Mouse (Mus musculus) bone marrow macrophage, adult 2 months (primary cell): ENCODE data around the gene Gm20431. TPM values are rescaled to one million over a fixed set of nuclear protein-coding genes. Genes with fewer than 3 reads are reported as not detected.

ENCODE experiments used
- H3K27ac ChIP-seq: 2 replicates; pipeline ENCODE4 v1.5.1; 2012; ENCODE audit warnings: low read depth, low read length; ENCODE audit not compliant: insufficient read depth
- H3K4me1 ChIP-seq: 2 replicates; pipeline ENCODE4 v1.6.1; 2012; ENCODE audit warnings: low read length; ENCODE audit not compliant: control insufficient read depth, insufficient read depth
- H3K4me3 ChIP-seq: 2 replicates; pipeline ENCODE4 v1.5.1; 2012; ENCODE audit warnings: mild to moderate bottlenecking, low read length, moderate library complexity; ENCODE audit not compliant: insufficient read depth
- CTCF ChIP-seq: IDR thresholded peaks from 2 replicates; pipeline ENCODE4 v1.5.1; 2012; ENCODE audit warnings: low read depth, mild to moderate bottlenecking, low read length, moderate library complexity
- POLR2A ChIP-seq: IDR thresholded peaks from 2 replicates; pipeline ENCODE4 v1.6.1; 2012; ENCODE audit warnings: mild to moderate bottlenecking, low read depth, low read length, borderline replicate concordance
- polyA plus RNA-seq: library from polyadenylated mRNA; stranded (reverse); fragments of >200 nt; gene quantifications from 2 replicates; pipeline ENCODE4 v1.2.4, GENCODE M21; 2012; ENCODE audit not compliant: missing spikeins, insufficient read depth, insufficient read length

Gene Gm20431
- polyA plus RNA-seq, 1 experiment: 13.5 TPM

DNA sequence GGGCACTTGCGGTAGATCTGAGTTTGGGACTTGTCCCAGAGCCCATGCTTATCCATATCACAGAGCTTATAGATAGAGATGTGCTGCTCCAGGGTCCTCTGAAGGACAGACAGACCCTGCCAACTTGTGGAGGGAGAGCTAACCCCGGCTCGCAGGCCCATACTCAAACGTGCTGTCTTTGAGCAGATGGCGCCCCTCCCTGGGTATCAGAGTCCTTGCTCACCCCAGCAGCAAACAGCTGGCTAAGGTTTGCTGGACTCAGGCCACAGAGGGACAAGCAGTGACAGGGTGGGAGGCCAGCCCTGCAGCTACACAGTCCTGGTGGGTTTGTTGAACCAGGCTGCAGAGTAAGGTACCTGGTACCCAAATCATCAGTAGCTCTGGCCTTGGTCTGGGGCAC lies 58.3 kb downstream of the Gm20431 start:
- no peak for TF ChIP-seq POLR2A
- TF ChIP-seq CTCF: no peak
- Histone ChIP-seq H3K4me1 (0 out of 2 replicates have a peak, but pooled peaks cover 3% of the 10 kb centered on the region), H3K27ac (no peak overlapping the region), H3K4me3 (no peak overlapping the region)

DNA sequence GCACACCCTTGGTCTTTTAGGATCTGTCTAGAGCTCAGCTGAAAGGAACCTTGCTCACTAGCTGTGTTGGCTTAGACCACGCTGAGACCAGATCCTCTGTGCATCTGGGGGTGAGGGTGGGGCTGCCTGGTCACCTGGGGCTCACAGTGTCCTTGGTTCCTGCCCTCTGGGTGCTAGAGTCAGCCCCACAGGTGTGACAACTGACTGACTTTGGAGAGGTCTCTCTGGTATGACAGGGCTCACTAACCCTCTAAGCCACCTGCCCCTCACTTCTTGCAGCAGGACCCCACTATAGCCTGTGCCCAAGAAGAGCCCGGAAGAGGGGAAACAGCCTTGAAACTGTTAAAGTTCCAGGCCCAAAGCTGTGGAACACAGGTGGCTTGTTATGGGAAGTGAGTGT lies 58.9 kb downstream of the Gm20431 start:
- no peak overlapping the region for H3K27ac ChIP-seq
- H3K4me1 ChIP-seq: 0 out of 2 replicates have a peak, but pooled peaks cover 3% of the 10 kb centered on the region
- no peak overlapping the region for H3K4me3 ChIP-seq
- TF ChIP-seq CTCF (no peak), POLR2A (no peak)

DNA sequence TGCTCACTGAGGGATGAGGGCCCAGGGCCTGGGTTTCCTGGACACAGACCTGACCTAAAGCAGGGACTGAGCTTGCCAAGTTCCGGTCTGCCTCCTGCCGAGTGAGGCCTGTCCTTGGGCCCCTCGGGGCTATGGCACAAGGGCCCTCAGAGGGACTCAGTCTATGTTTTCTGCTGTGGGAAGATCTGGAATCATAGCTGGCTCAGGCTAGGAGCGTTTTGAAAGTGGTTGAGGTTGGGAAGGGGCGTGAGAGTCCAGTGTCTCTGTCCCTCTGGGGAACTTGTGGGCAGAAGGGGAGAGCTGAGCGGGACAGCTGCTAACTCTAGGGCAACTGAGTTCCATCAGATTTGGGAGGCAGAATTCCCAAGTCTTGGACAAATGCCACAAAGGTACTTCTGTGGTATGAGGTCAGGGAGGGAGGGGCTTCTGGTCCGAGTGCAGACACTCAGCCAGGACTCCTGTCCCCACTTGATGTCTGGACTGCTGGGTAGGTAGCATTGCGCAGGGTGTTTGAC lies 60.8 kb downstream of the Gm20431 start:
- H3K4me1 ChIP-seq: no peaks in the 10 kb centered on the region
- no peak overlapping the region for H3K4me3 ChIP-seq
- TF ChIP-seq POLR2A: no peak
- no peak overlapping the region for H3K27ac ChIP-seq

DNA sequence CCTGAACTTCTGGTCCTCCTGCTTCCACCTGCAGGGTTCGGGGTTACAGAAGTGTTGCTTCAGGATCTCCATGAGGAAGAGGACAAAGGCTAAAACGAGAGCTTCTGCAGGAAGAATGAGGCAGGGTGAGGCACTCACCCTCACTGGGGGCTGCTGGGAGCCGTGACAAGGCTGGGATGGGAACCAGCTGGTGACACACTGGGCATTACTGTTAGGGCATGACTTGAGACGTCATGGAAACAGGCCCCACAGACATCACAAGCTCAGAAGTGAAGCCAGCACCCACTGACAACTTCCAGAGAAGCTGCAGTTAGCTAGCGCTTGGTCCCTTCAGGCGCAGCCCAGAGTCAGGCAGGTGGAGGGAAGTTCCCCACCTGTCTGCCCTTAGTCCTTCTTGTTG lies 61.4 kb downstream of the Gm20431 start:
- Histone ChIP-seq H3K4me1 (no peaks in the 10 kb centered on the region), H3K27ac (no peak overlapping the region), H3K4me3 (no peak overlapping the region)
- TF ChIP-seq CTCF (no peak), POLR2A (no peak)

DNA sequence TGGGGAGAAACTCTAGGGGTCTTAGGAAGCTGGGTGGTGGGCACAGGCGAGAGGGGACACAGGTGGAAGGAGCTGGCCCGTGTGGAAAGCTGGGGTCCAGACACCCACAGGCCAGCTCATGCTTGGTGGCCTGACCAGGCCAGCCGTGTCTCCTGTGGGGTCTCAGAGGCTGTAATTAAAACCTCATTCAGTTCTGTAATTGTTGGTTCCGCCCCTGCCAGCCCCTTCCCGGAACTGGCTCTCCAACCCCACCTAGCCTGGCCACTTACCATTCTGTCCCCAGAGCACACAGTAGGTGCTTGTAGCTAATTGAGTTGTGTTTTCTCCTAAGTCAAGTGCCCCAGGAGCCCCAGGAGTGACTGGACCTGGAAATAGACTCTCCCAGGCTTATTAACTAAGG lies 62.1 kb downstream of the Gm20431 start:
- no peak for TF ChIP-seq CTCF
- TF ChIP-seq POLR2A: no peak
- Histone ChIP-seq H3K4me1 (no peaks in the 10 kb centered on the region), H3K4me3 (no peak overlapping the region), H3K27ac (no peak overlapping the region)

DNA sequence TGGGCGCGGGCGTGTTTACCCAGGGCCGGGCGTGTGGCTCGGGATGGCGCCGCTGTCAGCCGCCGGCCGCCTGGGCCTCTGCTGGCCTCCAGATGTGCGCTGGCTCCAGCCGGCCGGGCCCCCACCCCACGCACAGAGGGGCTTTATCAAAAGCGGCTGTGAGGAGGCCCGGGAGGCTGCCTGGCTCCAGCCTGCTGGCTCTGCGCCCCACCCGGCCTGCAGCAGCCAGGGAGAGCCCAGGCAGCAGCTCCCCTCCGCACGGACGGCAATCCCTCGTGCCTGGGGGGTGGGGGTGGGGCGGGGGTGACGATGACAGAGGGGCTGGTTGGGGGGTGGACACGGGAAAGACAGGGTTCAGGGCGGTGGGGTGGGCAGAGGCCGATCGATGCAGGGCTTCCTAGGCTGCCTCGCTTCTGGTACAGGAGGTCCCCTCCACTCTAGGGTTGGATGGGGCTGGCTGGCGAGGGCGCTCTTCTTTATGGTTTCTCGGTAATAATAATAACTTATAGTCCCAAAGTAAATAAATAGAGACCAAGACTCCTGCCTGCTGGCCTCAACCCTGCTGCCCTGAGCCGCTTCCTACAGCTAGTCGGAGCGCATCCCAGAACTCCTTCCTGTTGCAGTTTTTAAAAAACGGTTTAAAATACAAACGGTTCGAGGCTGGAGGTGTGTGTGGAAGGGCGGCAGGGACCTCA lies 63.7 kb downstream of the Gm20431 start:
- H3K27ac ChIP-seq: no peak overlapping the region
- TF ChIP-seq CTCF (no peak), POLR2A (no peak)

DNA sequence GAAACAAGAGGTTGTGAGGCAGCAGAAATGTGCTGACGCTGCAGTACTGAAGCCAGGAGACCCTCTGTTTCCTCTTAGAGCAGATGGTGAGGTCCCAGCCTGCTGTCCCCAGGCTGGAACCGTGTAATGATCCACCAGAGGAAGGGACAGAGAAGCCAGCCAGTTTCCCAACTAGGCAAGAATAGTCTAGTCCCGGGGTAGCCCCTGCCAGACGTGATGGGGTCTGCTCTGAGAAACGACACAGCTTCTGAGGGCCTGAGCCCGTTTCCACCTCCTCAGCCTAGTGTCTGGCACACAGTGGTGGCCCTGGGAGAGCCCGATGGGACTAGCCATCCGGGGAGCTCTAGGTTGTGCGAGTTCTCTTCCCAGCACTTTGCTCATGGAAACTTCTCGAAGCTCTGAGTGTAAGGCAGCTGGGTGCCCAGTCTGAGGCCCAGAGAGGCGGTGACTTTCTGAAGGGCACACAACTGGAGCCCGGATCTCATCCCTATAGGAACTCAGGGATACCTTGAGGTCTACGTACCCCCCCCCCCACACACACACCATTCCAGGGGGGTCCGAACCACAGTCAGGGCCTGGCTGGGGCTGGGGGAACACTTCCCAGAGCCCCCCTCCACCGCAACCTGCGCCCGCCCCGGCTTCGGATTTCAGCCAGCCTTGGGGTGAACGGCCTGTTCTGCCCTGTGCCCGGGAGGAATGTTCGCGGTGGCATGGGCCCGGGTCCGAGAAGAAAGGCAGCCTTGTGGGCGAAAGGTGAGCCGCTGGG lies 64.4 kb downstream of the Gm20431 start:
- Histone ChIP-seq H3K4me1 (no peaks in the 10 kb centered on the region), H3K27ac (no peak overlapping the region), H3K4me3 (no peak overlapping the region)
- no peak for TF ChIP-seq POLR2A
- TF ChIP-seq CTCF: no peak

More for the DNA sequence above, 63.7 kb downstream of the Gm20431 start:
- H3K4me3 ChIP-seq: no peak overlapping the region
- H3K4me1 ChIP-seq: no peaks in the 10 kb centered on the region

DNA sequence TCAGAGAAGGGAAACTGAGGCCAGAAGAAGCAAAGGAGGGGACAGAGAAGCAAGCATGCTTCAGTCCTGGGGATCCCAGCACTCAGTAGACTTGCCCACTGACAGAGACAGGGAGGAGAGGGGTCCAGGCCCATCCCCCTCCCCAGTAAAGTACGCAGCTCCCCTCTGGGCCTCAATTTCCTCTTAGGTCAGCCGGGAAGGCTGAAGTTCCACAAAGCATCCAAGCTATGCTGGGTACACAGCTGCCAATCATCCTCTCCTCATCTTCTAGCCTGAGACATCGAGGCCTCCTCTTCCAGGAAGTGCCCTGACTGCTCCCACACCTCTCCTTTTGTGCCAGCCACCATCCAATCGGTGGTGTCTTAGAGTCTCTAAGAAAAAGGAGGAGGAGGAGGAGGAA lies 65.0 kb downstream of the Gm20431 start:
- no peaks in the 10 kb centered on the region for H3K4me1 ChIP-seq
- no peak overlapping the region for H3K4me3 ChIP-seq
- no peak overlapping the region for H3K27ac ChIP-seq
- no peak for TF ChIP-seq POLR2A
- TF ChIP-seq CTCF: no peak

DNA sequence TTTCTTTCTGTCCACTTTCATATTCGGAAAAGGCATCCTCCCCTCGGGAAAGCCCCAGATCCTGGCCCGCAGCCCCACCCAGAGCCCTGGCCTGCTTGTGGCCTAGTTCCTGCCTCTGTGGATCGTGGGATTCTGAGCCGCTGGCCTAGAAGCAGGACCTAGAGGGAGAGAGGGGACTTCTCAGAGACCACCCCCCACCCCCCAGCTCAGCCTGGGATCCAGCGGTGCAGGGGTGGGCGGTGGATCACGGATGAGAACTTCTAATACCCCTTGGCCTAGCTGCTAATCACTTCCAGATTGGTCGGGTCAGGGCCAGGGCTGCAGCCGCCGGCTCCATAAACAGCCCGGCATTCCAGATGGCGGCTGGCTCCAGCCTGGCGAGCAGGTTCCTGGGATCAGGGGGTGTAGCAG lies 65.5 kb downstream of the Gm20431 start:
- Histone ChIP-seq H3K4me3 (no peak overlapping the region), H3K4me1 (no peaks in the 10 kb centered on the region), H3K27ac (no peak overlapping the region)
- TF ChIP-seq CTCF (no peak), POLR2A (no peak)

DNA sequence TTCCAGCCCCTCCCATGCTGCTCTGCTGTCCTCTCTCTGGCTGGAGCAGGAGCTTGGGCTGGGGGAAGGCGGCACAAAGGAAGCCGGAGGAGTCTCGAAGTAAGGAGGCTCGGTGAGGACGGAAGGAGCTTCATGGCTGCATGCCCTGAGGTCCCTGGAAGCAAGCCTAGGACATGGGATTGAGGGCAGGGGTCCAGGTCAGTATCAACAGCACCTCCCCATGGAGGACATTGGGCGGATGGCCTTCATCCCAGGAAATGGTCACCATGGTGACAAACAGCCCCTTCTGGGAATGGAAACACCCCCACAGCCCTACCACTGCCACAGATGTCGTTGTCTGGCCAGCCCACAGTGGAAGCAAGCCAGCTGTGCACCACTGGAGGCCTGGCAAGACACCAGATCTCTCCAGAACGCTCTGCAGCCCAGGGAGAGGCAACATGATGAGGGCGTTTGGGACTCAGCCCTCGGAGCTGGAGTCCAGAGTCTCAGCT lies 66.8 kb downstream of the Gm20431 start:
- Histone ChIP-seq H3K27ac (no peak overlapping the region), H3K4me3 (no peak overlapping the region), H3K4me1 (peaks cover 2% of the 10 kb centered on the region)
- TF ChIP-seq POLR2A (no peak), CTCF (no peak)
